Mouse (Mus musculus): ENCODE results near the gene A730061H03Rik. TPM values are rescaled to one million over a fixed set of nuclear protein-coding genes. Genes with fewer than 3 reads are reported as not detected.

The A730061H03Rik gene
- polyA plus RNA-seq, 1 experiment from 2014 or later, result 1.2 TPM

GRCm38 (mm10) chr14:55524062-55524461, 36.1 kb downstream of the A730061H03Rik start:
- no peak for ATAC-seq (ENCODE audit: low read depth)
- Histone ChIP-seq H3K4me2 (ENCODE audit: low read depth, low read length) (no peak overlapping the region), H3K4me1 (ENCODE audit: control insufficient read depth, insufficient read depth, low read length) (0 out of 2 replicates have a peak, but pooled peaks cover 2% of the 10 kb centered on the region), H3K9ac (ENCODE audit: low read depth, low read length) (no peak overlapping the region), H3K27me3 (replicated peaks; ENCODE audit: control insufficient read depth, insufficient read depth, low read length) (peaks cover 33% of the 10 kb centered on the region), H3K36me3 (ENCODE audit: control insufficient read depth, insufficient read depth, low read length) (no peaks in the 10 kb centered on the region), H3K9me3 (ENCODE audit: control insufficient read depth, low read length) (no peaks in the 10 kb centered on the region), H3K4me3 (ENCODE audit: low read depth, low read length) (no peak overlapping the region), H3K27ac (replicated peaks; ENCODE audit: low read depth, low read length) (no peak overlapping the region)
- no peak for DNase-seq (ENCODE audit: low spot score)
- WGBS, result 61% methylated on average over 4 of the region's 4 CpGs

- DNase-seq (ENCODE audit: low spot score) (peak; percentile 37), ATAC-seq (ENCODE audit: low read depth) (peak; percentile 69)
- H3K27ac ChIP-seq (replicated peaks; ENCODE audit: low read depth, low read length), result no peak overlapping the region
- peaks cover 34% of the 10 kb centered on the region for H3K27me3 ChIP-seq (replicated peaks; ENCODE audit: control insufficient read depth, insufficient read depth, low read length)
- H3K4me2 ChIP-seq (ENCODE audit: low read depth, low read length), result peak overlapping the region; percentile 95
- no peaks in the 10 kb centered on the region for H3K9me3 ChIP-seq (ENCODE audit: control insufficient read depth, low read length)
- H3K4me1 ChIP-seq (ENCODE audit: control insufficient read depth, insufficient read depth, low read length), result 0 out of 2 replicates have a peak, but pooled peaks cover 2% of the 10 kb centered on the region
- 2% methylated on average over 33 of the region's 61 CpGs for WGBS
- peak overlapping the region; percentile 57 for H3K9ac ChIP-seq (ENCODE audit: low read depth, low read length)
- peak overlapping the region; percentile 48 for H3K4me3 ChIP-seq (ENCODE audit: low read depth, low read length)
- H3K36me3 ChIP-seq (ENCODE audit: control insufficient read depth, insufficient read depth, low read length), result no peaks in the 10 kb centered on the region
Observed at GRCm38 (mm10) chr14:55520451-55521361, 39.5 kb downstream of the A730061H03Rik start.

- DNase-seq (ENCODE audit: low spot score) (no peak), ATAC-seq (ENCODE audit: low read depth) (no peak)
- WGBS, result 51% methylated on average over 4 of the region's 4 CpGs
- no peaks in the 10 kb centered on the region for H3K36me3 ChIP-seq (ENCODE audit: control insufficient read depth, insufficient read depth, low read length)
- no peak overlapping the region for H3K4me2 ChIP-seq (ENCODE audit: low read depth, low read length)
- no peak overlapping the region for H3K27ac ChIP-seq (replicated peaks; ENCODE audit: low read depth, low read length)
- 0 out of 2 replicates have a peak, but pooled peaks cover 2% of the 10 kb centered on the region for H3K4me1 ChIP-seq (ENCODE audit: control insufficient read depth, insufficient read depth, low read length)
- H3K9ac ChIP-seq (ENCODE audit: low read depth, low read length), result no peak overlapping the region
- H3K4me3 ChIP-seq (ENCODE audit: low read depth, low read length), result no peak overlapping the region
- H3K9me3 ChIP-seq (ENCODE audit: control insufficient read depth, low read length), result no peaks in the 10 kb centered on the region
- peaks cover 34% of the 10 kb centered on the region for H3K27me3 ChIP-seq (replicated peaks; ENCODE audit: control insufficient read depth, insufficient read depth, low read length)
Observed at GRCm38 (mm10) chr14:55519604-55520003, 40.6 kb downstream of the A730061H03Rik start.

- no peak overlapping the region for H3K9ac ChIP-seq (ENCODE audit: low read depth, low read length)
- DNase-seq (ENCODE audit: low spot score) (no peak), ATAC-seq (ENCODE audit: low read depth) (peak; percentile 27; the same call in 1 of the 2 replicates)
- no peaks in the 10 kb centered on the region for H3K36me3 ChIP-seq (ENCODE audit: control insufficient read depth, insufficient read depth, low read length)
- 40% methylated on average over 2 of the region's 2 CpGs for WGBS
- no peaks in the 10 kb centered on the region for H3K9me3 ChIP-seq (ENCODE audit: control insufficient read depth, low read length)
- 0 out of 2 replicates have a peak, but pooled peaks cover 2% of the 10 kb centered on the region for H3K4me1 ChIP-seq (ENCODE audit: control insufficient read depth, insufficient read depth, low read length)
- peaks cover 34% of the 10 kb centered on the region for H3K27me3 ChIP-seq (replicated peaks; ENCODE audit: control insufficient read depth, insufficient read depth, low read length)
- no peak overlapping the region for H3K4me3 ChIP-seq (ENCODE audit: low read depth, low read length)
- no peak overlapping the region for H3K27ac ChIP-seq (replicated peaks; ENCODE audit: low read depth, low read length)
- no peak overlapping the region for H3K4me2 ChIP-seq (ENCODE audit: low read depth, low read length)
Observed at GRCm38 (mm10) chr14:55518897-55519296, 41.3 kb downstream of the A730061H03Rik start.

GRCm38 (mm10) chr14:55515846-55516245, 44.4 kb downstream of the A730061H03Rik start:
- 77% methylated on average over 4 of the region's 4 CpGs for WGBS
- H3K9ac ChIP-seq (ENCODE audit: low read depth, low read length), result no peak overlapping the region
- DNase-seq (ENCODE audit: low spot score), result no peak

GRCm38 (mm10) chr14:55513927-55514326, 46.3 kb downstream of the A730061H03Rik start:
- Histone ChIP-seq H3K36me3 (ENCODE audit: control insufficient read depth, insufficient read depth, low read length) (no peaks in the 10 kb centered on the region), H3K27me3 (replicated peaks; ENCODE audit: control insufficient read depth, insufficient read depth, low read length) (peaks cover under 1% of the 10 kb centered on the region; the same call in 1 of the 2 replicates), H3K4me1 (ENCODE audit: control insufficient read depth, insufficient read depth, low read length) (no peaks in the 10 kb centered on the region; the same call in 1 of the 2 replicates), H3K4me3 (ENCODE audit: low read depth, low read length) (no peak overlapping the region), H3K4me2 (ENCODE audit: low read depth, low read length) (no peak overlapping the region), H3K9ac (ENCODE audit: low read depth, low read length) (no peak overlapping the region), H3K27ac (replicated peaks; ENCODE audit: low read depth, low read length) (no peak overlapping the region), H3K9me3 (ENCODE audit: control insufficient read depth, low read length) (no peaks in the 10 kb centered on the region)
- DNase-seq (ENCODE audit: low spot score) (no peak), ATAC-seq (ENCODE audit: low read depth) (no peak)
- 63% methylated on average over 10 of the region's 10 CpGs for WGBS

More at GRCm38 (mm10) chr14:55515846-55516245, 44.4 kb downstream of the A730061H03Rik start:
- Histone ChIP-seq H3K36me3 (ENCODE audit: control insufficient read depth, insufficient read depth, low read length) (no peaks in the 10 kb centered on the region), H3K4me3 (ENCODE audit: low read depth, low read length) (no peak overlapping the region), H3K4me1 (ENCODE audit: control insufficient read depth, insufficient read depth, low read length) (peaks cover under 1% of the 10 kb centered on the region; the same call in 1 of the 2 replicates), H3K9me3 (ENCODE audit: control insufficient read depth, low read length) (no peaks in the 10 kb centered on the region), H3K4me2 (ENCODE audit: low read depth, low read length) (no peak overlapping the region), H3K27ac (replicated peaks; ENCODE audit: low read depth, low read length) (no peak overlapping the region), H3K27me3 (replicated peaks; ENCODE audit: control insufficient read depth, insufficient read depth, low read length) (peaks cover 18% of the 10 kb centered on the region)
- ATAC-seq (ENCODE audit: low read depth), result no peak

GRCm38 (mm10) chr14:55511037-55511436, 49.2 kb downstream of the A730061H03Rik start:
- WGBS, result 60% methylated on average over 7 of the region's 7 CpGs
- Histone ChIP-seq H3K36me3 (ENCODE audit: control insufficient read depth, insufficient read depth, low read length) (no peaks in the 10 kb centered on the region), H3K4me3 (ENCODE audit: low read depth, low read length) (no peak overlapping the region), H3K27ac (replicated peaks; ENCODE audit: low read depth, low read length) (no peak overlapping the region), H3K9ac (ENCODE audit: low read depth, low read length) (no peak overlapping the region), H3K4me2 (ENCODE audit: low read depth, low read length) (no peak overlapping the region), H3K4me1 (ENCODE audit: control insufficient read depth, insufficient read depth, low read length) (no peaks in the 10 kb centered on the region; the same call in 1 of the 2 replicates), H3K9me3 (ENCODE audit: control insufficient read depth, low read length) (no peaks in the 10 kb centered on the region), H3K27me3 (replicated peaks; ENCODE audit: control insufficient read depth, insufficient read depth, low read length) (no peaks in the 10 kb centered on the region; the same call in 1 of the 2 replicates)
- DNase-seq (ENCODE audit: low spot score) (no peak), ATAC-seq (ENCODE audit: low read depth) (no peak)

- no peak within 1 kb of the TSS for H3K4me2 ChIP-seq (ENCODE audit: low read depth, low read length)
Observed at GRCm38 (mm10) chr14:55510125-55510731, 50.0 kb downstream of the A730061H03Rik start, which contains the start of gene Cpne6. Cpne6 (plus strand) TSS chr14:55510445.

More at GRCm38 (mm10) chr14:55510125-55510731, 50.0 kb downstream of the A730061H03Rik start, which contains the start of gene Cpne6:
- no peak within 1 kb of the TSS for H3K4me3 ChIP-seq (ENCODE audit: low read depth, low read length)
- no peaks in the 10 kb centered on the region; the same call in 1 of the 2 replicates for H3K4me1 ChIP-seq (ENCODE audit: control insufficient read depth, insufficient read depth, low read length)
- no peak within 1 kb of the TSS for H3K27ac ChIP-seq (replicated peaks; ENCODE audit: low read depth, low read length)
- H3K9ac ChIP-seq (ENCODE audit: low read depth, low read length), result peak within 1 kb of the TSS; percentile 37; the same call in 1 of the 2 replicates
- H3K36me3 ChIP-seq (ENCODE audit: control insufficient read depth, insufficient read depth, low read length), result no peaks in the 10 kb centered on the region
- DNase-seq (ENCODE audit: low spot score), result no peak
- no peaks in the 10 kb centered on the region for H3K9me3 ChIP-seq (ENCODE audit: control insufficient read depth, low read length)
- 89% methylated on average over 11 of the region's 22 CpGs for WGBS
- ATAC-seq (ENCODE audit: low read depth), result peak; percentile 24; the same call in 1 of the 2 replicates
- no peaks in the 10 kb centered on the region; the same call in 1 of the 2 replicates for H3K27me3 ChIP-seq (replicated peaks; ENCODE audit: control insufficient read depth, insufficient read depth, low read length)
